Mouse (Mus musculus) thymus, postnatal 4 days (tissue): Measurements from ENCODE around the gene Aldh1l1.
A peak's percentile ranks its signal among the peaks of the same experiment; 100 is the strongest.

ENCODE experiments used
- DNase-seq: peaks from one replicate; pipeline ENCODE4 v3.0.0; 2021

The Aldh1l1 gene

DNA sequence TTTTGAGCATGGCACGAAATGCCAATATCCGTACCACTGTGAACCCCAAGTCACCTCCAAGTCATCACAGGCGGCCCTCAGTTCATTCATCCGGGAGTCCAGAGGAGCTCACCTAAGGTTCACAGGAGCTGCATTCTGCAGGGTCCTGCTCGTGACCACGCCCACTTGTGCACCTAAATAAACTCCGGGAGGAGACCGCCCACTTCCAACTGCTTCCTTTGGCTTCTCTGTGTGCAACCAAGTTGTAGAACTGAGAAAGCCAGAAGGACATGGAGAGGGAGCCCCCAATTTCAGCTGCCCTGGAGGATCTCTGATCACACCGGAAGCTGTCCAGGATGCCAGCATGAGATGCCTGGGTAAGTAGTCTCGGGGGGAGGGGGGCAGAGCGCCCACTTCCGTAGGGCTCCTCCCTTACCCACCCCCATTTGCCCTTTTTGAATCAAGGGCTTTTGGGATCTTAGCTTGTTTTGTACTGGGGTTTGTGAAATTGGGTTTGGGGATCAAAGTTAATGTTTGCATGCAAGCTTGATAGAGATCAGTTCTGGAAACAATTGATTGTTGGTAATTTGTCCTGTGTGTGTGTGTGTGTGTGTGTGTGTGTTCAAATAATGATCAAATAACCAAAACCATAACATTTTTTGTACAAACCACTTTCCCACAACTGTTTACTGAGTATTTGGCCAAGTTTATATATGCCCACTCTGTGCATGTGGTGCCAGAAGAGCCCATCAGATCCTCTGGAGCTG lies at the start of gene Aldh1l1:
TSS of gene Aldh1l1 (plus strand) at position 252 of the 746 bp plus-strand sequence.
- DNase-seq = no peak

DNA sequence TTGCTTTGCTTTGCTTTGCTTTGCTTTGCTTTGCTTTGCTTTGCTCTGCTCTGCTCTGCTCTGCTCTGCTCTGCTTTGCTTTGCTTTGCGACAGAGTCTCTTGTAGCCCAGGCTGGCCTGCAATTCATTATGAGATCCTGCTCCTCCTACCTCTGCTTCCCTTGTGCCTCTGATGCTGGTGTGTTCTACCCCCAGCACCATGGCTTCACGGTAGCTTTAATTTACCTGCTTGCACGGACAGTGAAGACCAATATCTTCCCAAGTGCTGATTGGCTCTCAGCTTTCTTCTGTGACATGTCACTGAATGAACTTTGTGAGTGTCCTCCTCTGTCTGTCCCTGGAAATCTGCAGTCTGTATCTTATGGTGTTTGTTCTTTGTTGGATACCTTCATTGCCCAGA lies 49.2 kb upstream of the Aldh1l1 start:
- DNase-seq = no peak

DNA sequence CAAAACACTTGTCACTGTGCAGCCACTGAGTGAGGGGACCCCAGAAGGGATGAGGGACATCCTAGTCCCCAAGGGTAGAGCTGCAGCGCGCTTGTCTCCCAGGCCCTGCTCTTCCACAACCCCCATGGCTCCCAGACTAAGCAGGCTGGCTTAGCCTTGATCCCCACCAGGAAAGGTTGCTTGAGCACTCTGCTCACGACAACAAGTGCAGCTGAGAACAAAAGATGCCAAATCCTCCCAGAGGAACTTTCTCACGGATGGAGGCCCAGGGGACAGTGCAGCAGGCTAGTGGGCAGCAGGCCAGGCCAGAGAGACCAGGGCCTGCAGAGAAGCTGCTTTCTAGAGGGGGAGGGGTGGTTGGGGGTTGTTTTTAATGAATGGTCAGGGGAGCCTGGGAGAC lies 39.3 kb upstream of the Aldh1l1 start:
- DNase-seq = no peak

DNA sequence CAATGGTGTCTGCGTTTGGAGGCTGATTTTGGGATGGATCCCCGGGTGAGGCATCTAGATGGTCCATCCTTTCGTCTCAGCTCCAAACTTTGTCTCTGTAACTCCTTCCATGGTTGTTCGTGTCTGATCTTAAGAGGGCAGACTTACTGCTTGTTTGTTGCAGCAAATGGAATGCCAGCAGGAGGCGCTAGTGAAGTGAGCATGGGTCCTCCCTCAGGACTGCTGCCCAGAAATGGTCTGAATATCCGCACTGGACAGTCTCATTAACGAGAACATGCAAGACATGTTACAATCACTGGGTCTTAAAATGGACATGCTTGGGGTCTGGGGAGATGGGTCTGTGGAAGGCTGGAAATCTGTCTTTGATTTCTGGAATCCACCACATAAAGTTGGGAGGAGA lies 36.0 kb upstream of the Aldh1l1 start:
- DNase-seq = peak; percentile 72

DNA sequence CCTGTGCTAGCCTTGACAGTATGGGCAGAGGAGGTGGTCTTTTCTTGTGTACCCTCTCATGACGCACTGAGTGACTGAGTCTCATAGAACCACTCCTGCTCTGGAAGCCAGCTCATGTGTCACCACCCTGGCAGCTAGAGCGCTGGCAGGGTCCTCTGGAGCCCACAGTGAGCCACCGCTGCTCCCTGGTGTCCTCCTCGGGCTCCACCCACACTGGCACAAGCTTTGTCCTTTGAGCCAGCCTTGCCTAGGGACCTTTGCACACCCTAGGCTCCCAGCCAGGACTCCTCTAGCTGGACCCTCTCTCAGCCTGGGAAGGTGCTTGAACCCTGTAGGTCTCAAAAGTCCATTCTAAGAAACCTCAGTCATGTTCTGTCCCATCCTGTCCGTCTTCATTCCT lies 35.5 kb upstream of the Aldh1l1 start:
- DNase-seq = no peak

- no peak for DNase-seq
Measured at GRCm38 (mm10) chr6:90451512-90451911, 34.7 kb upstream of the Aldh1l1 start.

GRCm38 (mm10) chr6:90452603-90453002 lies 33.6 kb upstream of the Aldh1l1 start:
- no peak for DNase-seq

GRCm38 (mm10) chr6:90453751-90454150 lies 32.5 kb upstream of the Aldh1l1 start:
- DNase-seq = no peak

- DNase-seq = no peak
Measured at GRCm38 (mm10) chr6:90457421-90457820, 28.8 kb upstream of the Aldh1l1 start.

DNA sequence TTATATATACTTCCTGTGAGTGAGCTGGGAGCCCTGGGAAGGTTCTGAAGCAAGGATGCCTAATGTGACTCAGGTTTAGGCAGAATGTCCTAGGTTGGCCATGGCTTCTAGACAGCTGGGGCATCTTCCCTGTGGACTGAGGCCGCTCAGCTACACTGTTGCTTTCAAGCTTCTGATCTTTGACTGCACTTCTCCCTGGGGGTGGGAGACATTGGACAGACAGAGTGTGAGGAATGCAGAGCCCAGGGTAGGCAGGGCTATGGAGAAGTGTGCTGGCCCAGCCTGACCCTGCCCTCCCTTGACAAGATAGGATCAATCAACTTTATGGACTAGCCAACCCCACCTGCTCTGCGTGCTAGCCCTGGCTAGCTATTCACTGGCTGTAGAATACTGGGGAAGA lies 25.0 kb upstream of the Aldh1l1 start:
- DNase-seq = no peak

DNA sequence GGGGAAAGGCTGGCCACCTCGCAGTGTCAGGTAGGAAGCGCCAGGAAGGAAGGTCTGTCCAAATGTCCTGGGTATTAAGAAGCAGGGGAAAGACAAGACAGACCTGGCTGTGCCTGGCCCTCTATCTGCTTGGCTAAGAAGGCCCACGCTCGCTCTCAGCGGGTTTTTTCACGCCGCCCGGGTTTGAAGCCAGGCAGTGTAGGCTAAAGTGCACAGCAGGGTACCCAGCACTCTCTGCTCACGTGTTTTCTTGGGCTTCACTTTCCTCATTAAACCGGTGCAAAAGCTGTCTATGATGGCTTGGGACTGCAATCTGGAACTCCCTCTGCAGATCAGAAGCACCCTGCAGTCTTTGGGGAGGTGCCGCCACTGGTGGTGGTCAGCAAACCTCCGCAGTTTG lies 24.5 kb upstream of the Aldh1l1 start:
- DNase-seq = no peak

DNA sequence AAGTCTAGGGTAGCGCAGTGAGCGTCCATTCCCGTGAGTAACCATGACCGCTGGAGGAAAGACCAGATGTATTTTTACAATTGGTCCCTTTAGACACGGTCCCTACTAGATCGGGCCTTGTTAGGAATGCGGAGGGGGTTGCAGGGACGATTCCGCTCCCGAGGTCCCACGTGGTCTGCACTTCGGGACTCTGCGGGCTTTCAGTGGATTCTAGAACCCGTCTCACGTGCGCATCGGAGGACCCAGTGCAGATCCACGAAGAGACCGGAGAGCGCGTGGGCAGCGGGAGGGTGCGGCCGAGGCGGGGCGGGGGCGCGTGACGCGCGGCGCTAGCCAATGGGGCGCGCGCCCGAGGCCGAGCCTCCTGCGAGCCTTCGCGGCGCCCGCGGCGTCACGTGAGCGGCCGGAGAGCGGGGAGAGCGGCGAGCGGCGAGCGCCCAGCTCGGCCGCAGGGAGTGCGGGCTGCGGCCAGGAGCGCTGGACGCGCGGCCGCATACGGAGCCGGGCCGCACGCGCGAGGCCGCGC lies 24.0 kb upstream of the Aldh1l1 start, which contains the start of gene Klf15:
TSS of gene Klf15 (plus strand) at position 396 of the 526 bp plus-strand sequence.
- DNase-seq = peak; percentile 25

DNA sequence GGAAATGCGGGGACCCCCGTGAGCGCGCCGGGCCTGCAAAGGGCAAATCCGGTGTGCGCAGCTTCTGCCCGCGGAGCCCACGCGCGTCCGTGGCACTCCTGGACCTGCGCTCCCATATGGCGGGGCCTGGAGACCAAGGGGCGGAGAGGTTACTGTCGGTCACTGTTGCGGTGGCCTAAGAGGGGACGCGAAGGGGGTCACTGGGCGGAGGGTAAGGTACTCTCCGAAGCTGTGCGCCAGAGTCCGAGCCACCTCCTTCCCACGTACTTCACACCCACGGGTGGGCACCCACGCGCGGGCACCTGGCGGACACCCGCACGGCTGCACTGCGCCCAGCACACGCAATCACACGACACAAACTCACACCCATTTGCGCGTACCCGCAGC lies 23.4 kb upstream of the Aldh1l1 start:
- peak; percentile 14 for DNase-seq

GRCm38 (mm10) chr6:90463228-90463862 lies 22.9 kb upstream of the Aldh1l1 start:
- peak; percentile 24 for DNase-seq

DNA sequence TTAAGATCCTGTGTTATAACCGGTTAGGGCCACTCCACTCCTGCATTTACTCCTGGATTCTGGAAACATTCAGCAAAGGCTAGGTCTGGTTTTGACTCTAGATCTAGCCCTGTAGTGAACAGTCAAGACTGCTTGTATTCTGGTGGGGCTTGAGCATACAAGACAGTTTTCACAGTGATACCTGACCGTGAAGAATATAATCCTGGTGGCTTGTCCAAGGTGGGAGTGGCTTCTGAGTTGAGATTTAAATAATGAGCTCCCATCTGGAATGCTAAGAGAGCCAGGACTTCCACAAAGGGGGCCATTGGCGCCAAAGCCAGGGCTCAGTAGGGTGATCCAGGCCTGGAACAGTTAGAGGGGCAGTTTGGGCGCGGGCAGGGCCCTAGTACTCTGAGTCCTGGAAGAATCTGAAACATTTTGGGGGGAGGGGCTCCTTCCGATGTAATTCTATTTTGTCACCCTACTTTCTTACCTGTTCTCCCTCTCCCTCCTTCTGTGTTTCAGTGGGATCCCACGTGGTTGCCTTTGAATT lies 22.3 kb upstream of the Aldh1l1 start:
- DNase-seq = no peak

DNA sequence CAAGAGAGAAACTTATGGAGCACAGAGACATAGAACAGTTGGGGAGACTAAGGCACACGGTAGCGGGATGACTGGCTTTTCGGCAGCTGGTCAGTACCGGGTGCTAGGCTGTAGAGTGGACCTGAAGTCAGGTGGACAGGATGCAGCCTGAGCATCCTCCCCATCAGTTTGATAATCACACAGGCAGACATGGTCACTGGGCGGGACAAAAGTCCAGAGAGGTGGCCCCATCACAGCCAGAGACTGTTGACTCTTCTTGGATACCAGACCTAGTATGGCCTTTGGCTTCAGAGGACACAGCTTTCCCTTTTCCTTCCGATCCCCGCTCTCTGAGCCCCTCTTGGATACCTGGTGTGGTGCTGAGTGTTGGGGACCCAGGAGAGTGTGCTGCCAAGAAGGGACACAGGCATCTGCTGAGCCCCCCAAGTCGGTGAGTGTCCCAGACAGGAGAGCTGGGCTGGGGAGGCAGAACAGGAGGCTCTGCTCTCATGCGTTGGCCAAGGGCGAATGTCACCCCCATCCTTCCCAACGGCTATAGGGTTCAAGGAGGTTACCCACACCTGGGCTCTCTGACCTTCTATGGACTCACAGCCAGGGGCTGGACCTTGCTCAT lies 21.1 kb upstream of the Aldh1l1 start:
- no peak for DNase-seq

DNA sequence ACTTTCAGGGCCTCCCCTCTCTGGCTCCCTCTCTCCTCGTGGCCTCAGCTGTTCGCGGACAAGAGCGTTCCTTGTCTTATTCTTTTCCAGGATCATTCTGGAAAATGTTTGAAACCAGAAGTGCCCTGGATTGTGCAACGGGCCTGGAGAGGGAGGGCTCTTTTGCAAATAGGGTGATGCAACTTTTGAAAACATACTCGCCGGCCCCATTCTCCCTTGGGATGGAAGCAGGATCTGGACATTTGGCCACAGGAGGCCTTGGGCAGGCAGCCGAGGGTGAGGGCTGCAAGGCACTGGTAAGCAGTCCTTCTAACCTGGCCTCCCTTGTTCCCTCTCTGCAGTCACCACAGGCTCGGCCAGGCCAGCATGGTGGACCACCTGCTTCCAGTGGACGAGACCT lies 20.1 kb upstream of the Aldh1l1 start:
- no peak for DNase-seq

DNA sequence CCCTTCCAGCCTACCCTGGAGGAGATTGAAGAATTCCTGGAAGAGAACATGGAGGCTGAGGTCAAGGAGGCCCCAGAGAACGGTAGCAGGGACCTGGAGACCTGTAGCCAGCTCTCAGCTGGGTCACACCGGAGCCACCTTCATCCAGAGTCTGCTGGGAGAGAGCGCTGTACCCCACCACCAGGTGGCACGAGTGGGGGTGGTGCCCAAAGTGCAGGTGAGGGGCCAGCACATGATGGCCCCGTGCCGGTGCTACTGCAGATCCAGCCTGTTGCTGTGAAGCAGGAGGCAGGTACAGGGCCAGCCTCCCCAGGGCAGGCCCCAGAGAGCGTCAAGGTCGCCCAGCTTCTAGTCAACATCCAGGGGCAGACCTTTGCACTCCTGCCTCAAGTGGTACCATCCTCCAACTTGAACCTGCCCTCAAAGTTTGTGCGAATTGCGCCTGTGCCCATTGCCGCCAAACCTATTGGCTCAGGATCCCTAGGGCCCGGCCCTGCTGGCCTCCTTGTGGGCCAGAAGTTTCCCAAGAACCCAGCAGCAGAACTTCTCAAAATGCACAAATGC lies 19.3 kb upstream of the Aldh1l1 start:
- no peak for DNase-seq

DNA sequence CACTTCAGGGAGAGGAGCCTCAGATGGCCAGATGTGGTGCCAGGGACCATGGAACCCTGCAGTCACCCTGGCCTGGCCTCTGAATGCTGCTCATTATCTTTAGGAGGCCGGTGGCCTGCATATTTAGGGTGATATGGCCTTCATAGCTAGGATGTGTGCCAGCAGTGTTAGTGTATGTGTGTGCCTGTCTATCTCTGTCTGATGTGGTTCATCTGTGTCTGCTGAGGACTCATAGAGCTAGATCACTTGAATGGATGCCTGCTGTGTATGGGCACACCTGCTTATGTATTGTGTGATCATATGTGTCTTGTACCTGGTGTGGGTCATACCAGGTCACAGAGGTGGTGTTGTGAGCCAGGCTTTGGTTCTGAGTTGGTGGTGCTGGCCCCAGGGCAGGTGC lies 18.0 kb upstream of the Aldh1l1 start:
- DNase-seq = no peak

DNA sequence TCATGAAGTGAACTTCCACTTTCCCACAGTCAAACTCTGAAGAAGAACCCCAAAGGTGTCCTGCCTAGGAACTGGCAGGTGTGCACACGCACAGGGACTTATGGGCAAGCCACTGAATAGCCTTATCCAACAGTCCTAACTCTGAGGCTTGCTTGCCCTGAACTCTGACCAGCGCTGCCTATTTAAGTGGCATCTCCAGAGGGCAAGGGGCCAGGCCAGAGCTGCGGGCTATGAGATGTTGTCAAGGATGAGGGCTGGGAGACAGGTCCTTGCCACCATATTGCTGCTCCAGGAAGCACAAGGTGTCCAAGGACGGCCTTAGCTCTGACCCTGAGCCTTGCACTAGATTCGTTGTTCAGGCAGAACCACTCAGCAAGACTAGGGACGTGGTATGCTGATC lies 17.2 kb upstream of the Aldh1l1 start:
- DNase-seq = no peak

- DNase-seq = no peak
Measured at GRCm38 (mm10) chr6:90470255-90470654, 16.0 kb upstream of the Aldh1l1 start.

DNA sequence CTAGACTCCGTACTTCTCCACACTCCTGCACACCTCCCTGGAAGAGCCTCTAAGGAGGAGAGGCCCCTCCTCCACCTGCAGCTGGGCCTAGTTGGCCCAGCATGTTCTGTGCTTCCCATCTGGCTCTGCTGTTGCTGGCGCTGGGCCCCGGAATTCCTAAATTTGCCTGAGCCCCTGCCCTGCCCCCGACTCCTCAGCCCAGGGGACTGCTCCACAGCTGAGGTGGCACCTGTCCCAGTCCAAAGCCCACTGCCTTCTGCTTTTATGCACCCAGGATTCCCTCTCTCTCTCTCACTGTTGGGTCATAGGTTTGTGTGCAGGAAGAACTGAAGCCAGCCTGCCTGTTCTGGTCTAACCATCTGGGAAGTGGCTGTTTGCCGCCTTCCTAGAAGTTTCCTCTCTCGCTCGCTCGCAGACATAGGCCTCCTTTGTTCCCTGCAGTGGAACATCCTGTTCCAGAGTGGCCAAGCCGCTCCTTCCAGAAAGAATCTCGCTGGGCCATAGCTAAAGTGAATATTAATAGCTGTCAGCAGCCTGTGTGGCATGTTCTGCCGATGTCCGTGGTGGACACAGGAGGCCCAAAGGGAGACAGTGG lies 15.2 kb upstream of the Aldh1l1 start:
- DNase-seq = no peak

- no peak for DNase-seq
Measured at GRCm38 (mm10) chr6:90472079-90472478, 14.1 kb upstream of the Aldh1l1 start.
